Mouse (Mus musculus): ENCODE measurements around the gene Ctsw. TPM values are rescaled to one million over a fixed set of nuclear protein-coding genes. Genes with fewer than 3 reads are reported as not detected.
A peak's percentile ranks its signal among the peaks of the same experiment; 100 is the strongest.

The Ctsw gene
- polyA plus RNA-seq, 1 experiment, result 20.6 TPM

DNA sequence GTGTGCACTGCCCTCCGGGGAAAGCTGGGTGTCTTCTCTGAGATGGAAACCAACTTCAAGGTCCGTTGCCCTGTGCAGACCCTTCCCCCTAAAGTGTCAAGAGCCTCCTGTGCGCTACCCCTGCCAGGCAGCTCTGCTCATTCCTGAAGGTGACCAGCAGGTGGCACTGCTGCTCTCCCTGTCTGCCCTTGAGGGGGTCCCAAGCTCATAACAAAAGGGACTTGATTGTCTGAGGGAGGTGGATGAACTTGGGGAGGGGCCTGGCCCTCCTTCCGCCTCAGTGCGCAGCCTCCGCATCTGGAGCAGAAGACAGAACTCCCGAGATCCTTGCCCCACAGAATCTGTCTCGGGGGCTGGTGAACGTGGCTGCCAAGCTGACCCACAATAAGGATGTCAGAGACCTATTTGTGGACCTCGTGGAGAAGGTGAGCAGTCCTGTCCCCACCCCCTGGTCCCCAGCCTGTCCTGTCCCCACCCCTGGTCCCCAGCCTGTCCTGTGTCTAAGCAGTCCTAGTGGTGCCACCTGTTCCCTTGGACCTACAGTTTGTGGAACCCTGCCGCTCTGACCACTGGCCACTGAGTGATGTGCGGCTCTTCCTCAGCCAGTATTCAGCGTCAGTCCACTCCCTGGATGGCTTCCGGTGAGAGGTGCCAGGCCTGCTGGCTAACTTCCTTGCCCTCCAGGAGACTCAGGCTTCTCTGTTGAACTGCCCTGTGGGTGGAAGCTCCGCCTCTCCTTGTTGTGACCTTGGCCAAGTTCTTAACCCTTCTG is 4.3 kb downstream of the Ctsw start:
- H3K4me3 ChIP-seq (replicated peaks; ENCODE audit: control insufficient read depth, low read depth, low read length), result no peak overlapping the region
- TF ChIP-seq CTCF (IDR thresholded peaks at IDR 0.05; ENCODE audit: control insufficient read depth, insufficient read depth, low read length) (peak; percentile 86), POLR2A (IDR thresholded peaks at IDR 0.05; ENCODE audit: borderline replicate concordance, control insufficient read depth, low read depth, low read length) (0 out of 2 replicates have a peak, but pooled peaks have one; percentile 9)
- 68% methylated on average over 15 of the region's 15 CpGs for WGBS
- H3K4me1 ChIP-seq (ENCODE audit: control insufficient read depth, insufficient read depth, low read length), result no peaks in the 10 kb centered on the region
- H3K27ac ChIP-seq (ENCODE audit: control insufficient read depth, insufficient read depth, low read depth, low read length, poor library complexity), result no peak overlapping the region

DNA sequence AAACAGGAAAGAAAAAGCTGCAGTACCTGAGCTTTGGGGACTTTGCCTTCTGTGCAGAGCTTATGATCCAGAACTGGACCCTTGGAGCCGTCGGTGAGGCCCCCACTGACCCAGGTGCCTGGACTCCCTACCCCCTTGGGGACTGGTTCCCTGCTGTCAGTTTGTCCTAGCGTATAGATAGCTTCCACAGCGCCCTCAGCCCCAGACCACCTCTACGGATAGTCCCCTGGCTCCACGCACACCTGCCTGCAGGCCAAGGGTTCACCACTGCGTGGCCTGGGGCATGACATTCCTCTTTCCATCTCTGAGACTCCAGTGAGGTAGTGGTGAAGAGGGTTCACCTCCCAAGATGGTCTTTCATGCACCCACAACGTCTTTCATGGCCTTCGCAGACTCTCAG is 5.1 kb downstream of the Ctsw start:
- Histone ChIP-seq H3K4me1 (ENCODE audit: control insufficient read depth, insufficient read depth, low read length) (no peaks in the 10 kb centered on the region), H3K4me3 (replicated peaks; ENCODE audit: control insufficient read depth, low read depth, low read length) (no peak overlapping the region), H3K27ac (ENCODE audit: control insufficient read depth, insufficient read depth, low read depth, low read length, poor library complexity) (no peak overlapping the region)
- 89% methylated on average over 9 of the region's 9 CpGs for WGBS
- TF ChIP-seq CTCF (IDR thresholded peaks at IDR 0.05; ENCODE audit: control insufficient read depth, insufficient read depth, low read length), result no peak
- no peak for TF ChIP-seq POLR2A (IDR thresholded peaks at IDR 0.05; ENCODE audit: borderline replicate concordance, control insufficient read depth, low read depth, low read length)

DNA sequence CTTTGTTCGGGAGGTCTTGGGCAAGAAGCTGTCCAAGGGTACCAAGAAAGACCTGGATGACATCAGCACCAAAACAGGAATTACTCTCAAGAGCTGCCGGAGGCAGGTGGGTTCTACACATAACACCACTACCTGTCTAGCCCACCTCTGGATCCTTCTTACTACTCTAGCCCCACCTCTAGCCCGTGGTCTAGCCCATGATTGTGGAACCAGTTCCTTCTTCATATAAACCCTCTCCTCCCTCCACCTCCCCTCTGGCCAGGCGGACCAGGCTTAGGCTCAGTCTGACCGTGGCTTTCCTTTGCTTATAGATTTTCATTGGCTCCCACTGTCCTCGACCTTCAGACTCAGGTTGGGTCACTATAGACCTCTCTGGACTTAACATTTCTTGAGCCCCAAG is 6.9 kb downstream of the Ctsw start:
- peaks cover 1% of the 10 kb centered on the region; the same call in 1 of the 2 replicates for H3K4me1 ChIP-seq (ENCODE audit: control insufficient read depth, insufficient read depth, low read length)
- TF ChIP-seq POLR2A (IDR thresholded peaks at IDR 0.05; ENCODE audit: borderline replicate concordance, control insufficient read depth, low read depth, low read length) (no peak), CTCF (IDR thresholded peaks at IDR 0.05; ENCODE audit: control insufficient read depth, insufficient read depth, low read length) (no peak)
- no peak overlapping the region for H3K27ac ChIP-seq (ENCODE audit: control insufficient read depth, insufficient read depth, low read depth, low read length, poor library complexity)
- 75% methylated on average over 6 of the region's 6 CpGs for WGBS
- H3K4me3 ChIP-seq (replicated peaks; ENCODE audit: control insufficient read depth, low read depth, low read length), result no peak overlapping the region

DNA sequence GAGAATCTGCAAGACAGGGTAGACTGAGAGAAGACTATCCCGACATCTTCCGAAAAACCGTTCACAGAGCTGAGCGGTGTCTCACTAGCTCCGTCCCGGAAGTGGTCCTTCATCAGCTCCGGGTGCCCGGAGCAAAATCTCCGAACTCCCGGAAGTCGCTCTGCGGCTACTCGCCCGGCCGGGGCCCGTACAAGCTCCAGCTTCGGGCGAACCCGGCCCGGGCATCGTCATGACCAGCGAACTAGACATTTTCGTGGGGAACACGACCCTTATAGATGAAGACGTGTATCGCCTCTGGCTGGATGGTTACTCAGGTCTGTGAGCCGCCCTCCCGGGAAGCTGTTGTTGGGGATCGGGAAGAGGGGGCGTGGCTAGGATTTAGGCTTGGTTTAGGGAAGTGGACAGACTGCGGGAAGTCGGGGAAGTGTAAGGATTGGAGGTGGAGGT is 7.8 kb downstream of the Ctsw start, which contains the start of gene Fibp:
Fibp (plus strand) TSS at position 151 of the 447 bp plus-strand sequence.
- under 1% methylated on average over 32 of the region's 32 CpGs for WGBS

DNA sequence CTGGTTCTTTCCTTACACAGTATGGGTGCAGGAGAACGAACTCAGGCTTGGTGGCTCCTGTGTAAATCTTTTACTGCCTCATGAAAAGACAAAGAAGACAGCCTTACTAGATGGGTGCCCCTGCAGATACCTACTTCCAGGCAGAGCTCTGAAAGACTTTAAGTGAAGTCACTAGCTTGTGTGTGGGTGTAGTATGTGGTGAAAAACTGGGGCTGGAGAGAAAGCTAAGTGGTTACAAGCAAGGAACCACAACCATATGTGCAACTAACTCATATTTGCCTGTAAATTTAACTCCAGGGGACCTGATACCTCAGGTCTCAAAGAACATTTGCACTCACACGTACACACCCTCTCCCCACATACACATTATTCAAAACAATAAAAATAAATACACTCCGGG is 8.4 kb downstream of the Ctsw start:
- peaks cover 1% of the 10 kb centered on the region; the same call in 1 of the 2 replicates for H3K4me1 ChIP-seq (ENCODE audit: control insufficient read depth, insufficient read depth, low read length)
- TF ChIP-seq POLR2A (IDR thresholded peaks at IDR 0.05; ENCODE audit: borderline replicate concordance, control insufficient read depth, low read depth, low read length), result no peak
- no peak for TF ChIP-seq CTCF (IDR thresholded peaks at IDR 0.05; ENCODE audit: control insufficient read depth, insufficient read depth, low read length)
- H3K4me3 ChIP-seq (replicated peaks; ENCODE audit: control insufficient read depth, low read depth, low read length), result no peak overlapping the region
- H3K27ac ChIP-seq (ENCODE audit: control insufficient read depth, insufficient read depth, low read depth, low read length, poor library complexity), result no peak overlapping the region
- WGBS, result 30% methylated on average over 3 of the region's 3 CpGs

More for the DNA sequence above, 7.8 kb downstream of the Ctsw start, which contains the start of gene Fibp:
- peak within 1 kb of the TSS; percentile 22; the same call in 1 of the 2 replicates for H3K27ac ChIP-seq (ENCODE audit: control insufficient read depth, insufficient read depth, low read depth, low read length, poor library complexity)
- no peak for TF ChIP-seq CTCF (IDR thresholded peaks at IDR 0.05; ENCODE audit: control insufficient read depth, insufficient read depth, low read length)
- peak; percentile 59; the same call in 1 of the 2 replicates for TF ChIP-seq POLR2A (IDR thresholded peaks at IDR 0.05; ENCODE audit: borderline replicate concordance, control insufficient read depth, low read depth, low read length)
- H3K4me3 ChIP-seq (replicated peaks; ENCODE audit: control insufficient read depth, low read depth, low read length), result peak within 1 kb of the TSS; percentile 93
- H3K4me1 ChIP-seq (ENCODE audit: control insufficient read depth, insufficient read depth, low read length), result peaks cover 1% of the 10 kb centered on the region; the same call in 1 of the 2 replicates

DNA sequence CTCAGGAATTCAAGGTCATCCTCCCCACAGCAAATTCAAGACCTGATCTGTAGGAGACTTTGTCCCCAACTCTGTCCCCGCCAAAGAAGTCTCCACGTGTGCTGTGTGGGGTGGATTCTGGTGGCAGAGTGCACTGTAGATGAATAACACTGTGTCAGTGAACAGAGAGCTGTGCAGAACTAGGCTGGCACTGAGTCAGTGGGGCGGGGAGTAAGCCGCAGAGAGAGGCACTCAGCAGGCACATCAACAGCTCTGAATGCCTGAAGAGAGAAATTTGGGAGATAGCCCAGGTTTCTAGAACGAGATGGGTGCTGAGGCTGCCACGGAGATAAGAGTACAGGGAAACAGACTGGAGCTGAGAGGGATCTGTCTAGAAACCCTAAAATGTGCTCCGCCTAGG is 9.3 kb downstream of the Ctsw start:
- TF ChIP-seq CTCF (IDR thresholded peaks at IDR 0.05; ENCODE audit: control insufficient read depth, insufficient read depth, low read length) (no peak), POLR2A (IDR thresholded peaks at IDR 0.05; ENCODE audit: borderline replicate concordance, control insufficient read depth, low read depth, low read length) (no peak)
- H3K4me1 ChIP-seq (ENCODE audit: control insufficient read depth, insufficient read depth, low read length), result peaks cover 1% of the 10 kb centered on the region; the same call in 1 of the 2 replicates
- 71% methylated on average over 7 of the region's 7 CpGs for WGBS
- H3K27ac ChIP-seq (ENCODE audit: control insufficient read depth, insufficient read depth, low read depth, low read length, poor library complexity), result no peak overlapping the region
- H3K4me3 ChIP-seq (replicated peaks; ENCODE audit: control insufficient read depth, low read depth, low read length), result no peak overlapping the region

DNA sequence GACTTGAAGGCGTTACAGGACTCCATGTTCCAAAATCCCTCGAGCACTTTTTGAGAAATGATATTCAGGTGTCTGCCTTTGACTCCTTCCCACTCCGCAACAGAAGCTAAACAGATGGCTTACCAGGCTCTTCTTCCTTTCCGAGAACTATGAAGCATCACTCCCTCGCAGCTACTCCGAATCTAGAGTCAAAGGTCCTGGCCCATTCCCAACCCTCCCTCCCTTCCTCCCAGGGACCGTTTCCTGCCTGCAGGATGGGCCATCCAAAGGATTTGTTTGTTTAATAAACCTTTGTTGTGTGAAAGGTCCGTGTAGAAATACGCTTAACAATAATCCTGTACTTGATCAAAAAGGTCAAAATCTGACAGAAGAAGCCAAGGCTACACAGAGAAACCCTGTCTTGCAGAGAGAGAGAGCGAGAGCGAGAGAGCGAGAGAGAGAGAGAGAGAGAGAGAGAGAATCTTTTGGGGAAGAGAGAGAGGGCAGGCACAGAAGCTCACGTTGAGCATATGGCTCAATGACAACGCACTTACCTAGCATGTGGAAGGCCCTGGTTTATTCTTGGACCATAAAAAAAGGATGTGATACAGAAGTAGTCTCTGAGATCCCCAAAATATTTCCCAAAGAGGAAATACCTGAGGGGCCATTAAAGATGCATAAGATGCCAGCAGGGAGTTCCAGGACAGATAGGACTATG is 10.4 kb downstream of the Ctsw start, which contains the start of gene Ccdc85b:
Ccdc85b (minus strand) TSS at position 149 of the 697 bp plus-strand sequence.
- Histone ChIP-seq H3K27ac (ENCODE audit: control insufficient read depth, insufficient read depth, low read depth, low read length, poor library complexity) (peak within 1 kb of the TSS; percentile 86), H3K4me3 (replicated peaks; ENCODE audit: control insufficient read depth, low read depth, low read length) (peak within 1 kb of the TSS; percentile 73), H3K4me1 (ENCODE audit: control insufficient read depth, insufficient read depth, low read length) (peaks cover 1% of the 10 kb centered on the region; the same call in 1 of the 2 replicates)
- 11% methylated on average over 14 of the region's 14 CpGs for WGBS
- TF ChIP-seq POLR2A (IDR thresholded peaks at IDR 0.05; ENCODE audit: borderline replicate concordance, control insufficient read depth, low read depth, low read length) (no peak), CTCF (IDR thresholded peaks at IDR 0.05; ENCODE audit: control insufficient read depth, insufficient read depth, low read length) (no peak)

Measured in bone marrow, adult 2 months (tissue).